Mouse (Mus musculus): Measurements from ENCODE around the gene Taar8a. TPM values are rescaled to one million over a fixed set of nuclear protein-coding genes. Genes with fewer than 3 reads are reported as not detected.
"Not testable (repeated sequence)": the region's sequence is repeated elsewhere in the genome, so short reads cannot be mapped to it uniquely, and the experiment has no call there.

Taar8a gene
- total RNA-seq (2014; fragmentation: Nextera tagmentation) (not detected in 2 replicates), total RNA-seq (2017) (not detected in 2 replicates)

DNA sequence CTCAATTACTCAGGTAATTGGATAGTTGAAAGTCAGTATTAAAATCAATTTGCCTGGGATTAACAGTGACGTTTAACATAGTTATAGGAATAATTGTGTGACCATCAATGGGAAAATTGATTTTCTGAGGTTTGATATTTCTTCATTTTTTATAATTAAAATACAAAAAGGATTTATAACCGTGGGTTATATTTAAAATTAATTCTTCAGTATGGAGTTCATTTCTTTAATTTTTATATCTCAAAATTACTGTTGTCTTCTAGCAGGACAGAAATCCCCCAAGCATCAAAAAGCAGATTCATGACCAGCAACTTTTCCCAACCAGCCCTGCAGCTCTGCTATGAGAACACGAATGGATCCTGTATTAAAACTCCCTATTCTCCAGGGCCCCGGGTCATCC lies at the start of gene Taar8a:
Taar8a (plus strand) TSS at position 301 of the 400 bp plus-strand sequence.
- ATAC-seq (replicated peaks; ENCODE audit: low FRiP score, low TSS enrichment, poor library complexity, severe bottlenecking), result not testable (repeated sequence)

DNA sequence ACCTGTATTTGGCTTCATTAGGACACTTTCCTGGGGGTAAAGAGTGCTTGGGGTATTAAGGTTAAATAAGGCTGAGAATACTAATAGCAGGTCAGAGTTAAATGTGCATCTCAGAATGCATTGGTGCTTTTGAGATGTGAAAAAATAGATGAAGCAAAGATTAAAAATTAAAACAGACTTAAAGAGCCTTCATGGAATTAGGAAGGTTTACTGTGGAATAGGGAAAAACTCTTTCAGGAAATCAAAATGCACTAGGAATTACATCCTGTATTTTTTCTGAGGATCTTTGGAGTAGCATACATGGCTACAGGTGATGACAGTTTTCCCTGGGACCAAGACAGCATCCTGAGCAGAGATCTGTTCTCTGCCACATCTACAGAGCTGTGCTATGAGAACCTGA lies 49.4 kb upstream of the Taar8a start, which contains the start of gene Taar7d:
Taar7d (plus strand) TSS at position 301 of the 400 bp plus-strand sequence.
- no peak for ATAC-seq (replicated peaks; ENCODE audit: low FRiP score, low TSS enrichment, poor library complexity, severe bottlenecking)

DNA sequence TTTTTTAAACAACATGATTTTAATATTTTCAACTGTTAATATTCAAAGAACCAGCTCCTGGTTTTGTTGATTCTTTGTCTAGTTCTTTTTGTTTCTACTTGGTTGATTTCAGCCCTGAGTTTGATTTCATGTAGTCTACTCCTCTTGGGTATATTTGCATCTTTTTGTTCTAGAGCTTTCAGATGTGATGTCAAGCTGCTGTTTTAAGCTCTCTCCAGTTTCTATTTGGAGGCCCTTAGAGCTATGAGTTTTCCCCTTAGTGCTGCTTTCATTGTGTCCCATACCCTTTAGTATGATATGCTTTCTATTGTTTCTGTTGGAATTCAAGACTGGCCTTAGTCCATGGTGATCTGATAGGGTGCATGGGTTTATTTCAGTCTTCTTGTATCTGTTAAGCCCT lies 45.0 kb upstream of the Taar8a start:
- ATAC-seq (replicated peaks; ENCODE audit: low FRiP score, low TSS enrichment, poor library complexity, severe bottlenecking), result no peak

DNA sequence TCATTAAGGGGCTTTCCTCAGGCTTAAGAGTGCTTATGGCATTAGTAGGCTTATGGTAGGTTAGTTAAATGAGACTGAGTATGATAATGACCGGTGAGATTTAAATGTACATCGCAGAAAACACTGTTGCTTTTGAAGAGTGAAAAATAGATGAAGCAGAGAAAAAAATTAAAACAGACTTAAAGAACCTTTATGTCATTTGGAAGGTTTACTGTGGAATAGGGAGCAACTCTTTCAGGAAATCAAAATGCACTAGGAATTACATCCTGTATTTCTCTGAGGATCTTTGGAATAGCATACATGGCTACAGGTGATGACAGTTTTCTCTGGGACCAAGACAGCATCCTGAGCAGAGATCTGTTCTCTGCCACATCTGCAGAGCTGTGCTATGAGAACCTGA lies 39.0 kb upstream of the Taar8a start, which contains the start of gene Taar7e:
Taar7e (plus strand) TSS at position 301 of the 400 bp plus-strand sequence.
- ATAC-seq (replicated peaks; ENCODE audit: low FRiP score, low TSS enrichment, poor library complexity, severe bottlenecking), result no peak

DNA sequence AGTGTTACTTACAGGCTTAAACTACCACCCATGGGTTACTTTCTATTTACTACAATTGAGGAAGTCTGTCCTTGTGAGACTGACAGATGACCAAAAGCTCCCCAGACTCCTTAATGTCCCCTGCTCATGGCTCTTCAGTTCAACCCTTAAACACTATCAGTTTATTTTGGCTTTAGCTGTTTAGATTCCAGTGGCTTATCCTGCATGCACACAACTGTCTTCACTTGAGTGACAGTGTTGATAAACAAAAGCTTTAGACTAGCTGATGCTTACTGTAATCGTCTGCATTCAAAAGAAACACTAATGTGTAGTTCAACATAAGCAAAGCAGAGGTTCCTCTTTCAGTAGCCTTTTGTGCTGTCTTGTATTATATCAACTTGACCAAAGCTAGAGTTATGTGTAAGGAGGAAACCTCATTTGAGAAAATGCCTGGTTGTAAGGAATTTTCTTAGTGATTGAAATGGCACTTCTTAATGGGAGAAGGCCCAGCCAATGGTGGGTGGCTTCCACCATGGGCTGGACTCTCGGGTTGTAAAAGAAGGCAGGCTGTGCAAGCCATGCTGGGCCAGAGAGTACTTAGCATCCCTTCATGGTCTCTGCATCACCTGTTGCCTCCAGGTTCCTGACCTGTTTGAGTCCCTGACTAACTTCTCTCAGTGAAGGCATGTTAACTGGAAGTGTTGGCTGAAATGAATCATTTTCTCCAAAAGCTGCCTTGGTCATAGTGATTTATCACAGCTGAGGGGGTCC lies 36.0 kb upstream of the Taar8a start:
- ATAC-seq (replicated peaks; ENCODE audit: low FRiP score, low TSS enrichment, poor library complexity, severe bottlenecking), result peak; percentile 98

DNA sequence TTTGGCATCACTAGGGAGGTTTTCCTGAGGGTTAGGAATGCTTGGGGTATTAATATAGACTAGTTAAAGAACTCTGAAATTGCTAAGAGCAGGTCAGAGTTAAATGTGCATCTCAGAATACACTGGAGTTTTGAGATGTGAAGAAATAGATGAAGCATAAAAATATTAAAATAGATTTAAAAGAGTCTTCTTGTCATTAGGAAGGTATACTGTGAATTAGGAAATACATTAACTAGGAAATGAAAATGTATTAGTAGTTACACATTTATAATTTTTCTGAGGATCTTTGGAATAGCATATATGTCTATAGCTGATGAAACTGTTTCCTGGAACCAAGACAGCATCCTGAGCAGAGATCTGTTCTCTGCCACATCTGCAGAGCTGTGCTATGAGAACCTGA lies 27.1 kb upstream of the Taar8a start, which contains the start of gene Taar7f:
Taar7f (plus strand) TSS at position 301 of the 400 bp plus-strand sequence.
- ATAC-seq (replicated peaks; ENCODE audit: low FRiP score, low TSS enrichment, poor library complexity, severe bottlenecking), result no peak

DNA sequence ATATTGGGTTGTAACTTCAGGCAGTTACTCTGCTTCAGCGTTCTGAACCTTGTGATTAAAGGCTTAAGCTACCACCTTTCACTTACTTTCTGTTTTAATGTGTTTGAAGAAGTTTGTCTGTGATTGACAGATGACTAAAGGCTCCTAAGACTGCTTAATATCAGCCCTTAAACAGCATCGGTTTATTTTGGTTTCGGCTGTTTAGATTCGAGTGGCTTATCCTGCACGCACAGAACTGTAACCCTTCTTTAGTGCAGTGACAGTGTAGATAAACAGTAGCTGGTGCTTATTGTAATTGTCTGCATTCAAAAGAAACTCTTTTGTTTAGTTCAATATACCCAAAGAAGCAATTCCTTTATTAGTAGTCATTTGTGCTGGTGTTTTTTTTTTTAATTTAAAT lies 24.3 kb upstream of the Taar8a start:
- peak; percentile 98 for ATAC-seq (replicated peaks; ENCODE audit: low FRiP score, low TSS enrichment, poor library complexity, severe bottlenecking)

DNA sequence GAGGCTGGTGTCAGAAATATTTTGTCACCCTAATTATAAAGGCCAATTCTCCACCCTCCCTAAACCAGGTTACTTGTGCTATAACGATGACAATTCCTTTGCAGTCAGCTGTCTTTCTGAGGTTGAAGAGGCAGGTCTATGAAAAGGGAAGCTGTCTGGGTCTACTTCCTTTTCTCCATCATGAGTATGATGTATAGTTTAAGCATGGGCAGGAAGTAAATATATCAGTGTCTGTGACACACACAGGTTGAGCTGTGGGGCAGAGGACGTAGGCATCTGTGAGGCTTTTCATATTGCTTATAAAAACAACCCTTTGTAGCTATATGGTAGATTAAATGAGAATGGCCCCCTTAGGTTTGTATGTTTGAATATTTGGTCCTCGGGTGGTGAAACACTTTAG lies 17.3 kb upstream of the Taar8a start:
- no peak for ATAC-seq (replicated peaks; ENCODE audit: low FRiP score, low TSS enrichment, poor library complexity, severe bottlenecking)

DNA sequence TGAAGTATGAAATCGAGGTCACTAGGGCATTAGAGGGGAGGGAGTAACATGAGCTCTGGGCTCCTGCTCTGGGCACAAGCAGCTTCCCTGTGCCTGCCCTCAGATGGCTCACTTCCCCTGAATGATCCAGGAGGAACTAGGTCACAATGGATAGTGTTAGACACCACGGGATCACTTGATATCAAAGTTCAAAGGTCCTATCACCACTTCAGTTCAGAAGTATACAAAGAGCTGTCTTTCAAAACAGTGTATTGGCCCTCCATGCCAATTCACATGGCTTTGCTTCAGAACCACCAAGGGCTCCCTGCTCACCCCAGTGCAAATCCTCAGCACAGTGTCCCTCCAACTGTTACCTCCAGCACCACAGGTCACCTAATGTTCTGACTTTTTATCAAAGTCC lies 1.5 kb upstream of the Taar8a start:
- ATAC-seq (replicated peaks; ENCODE audit: low FRiP score, low TSS enrichment, poor library complexity, severe bottlenecking), result not testable (repeated sequence)

DNA sequence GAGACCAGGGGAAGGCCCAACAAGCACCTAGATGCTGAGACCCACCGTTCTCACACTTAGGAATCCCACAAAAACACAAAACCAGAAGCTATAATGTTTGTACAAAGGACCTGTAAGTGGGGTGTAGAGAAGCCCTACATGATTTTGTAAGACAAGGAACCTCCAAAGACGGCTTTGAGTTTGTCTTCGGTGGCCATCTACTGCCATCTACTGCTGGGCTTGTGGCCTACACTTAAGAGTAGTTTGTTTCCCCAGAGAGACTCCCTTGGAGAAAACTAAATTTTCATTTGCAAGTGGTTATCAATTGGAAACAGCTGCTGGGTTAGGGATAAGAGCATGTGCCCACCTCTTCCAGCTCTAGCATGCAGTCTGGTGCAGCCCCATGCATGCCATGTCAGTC lies 3.9 kb downstream of the Taar8a start:
- ATAC-seq (replicated peaks; ENCODE audit: low FRiP score, low TSS enrichment, poor library complexity, severe bottlenecking), result peak; percentile 91

DNA sequence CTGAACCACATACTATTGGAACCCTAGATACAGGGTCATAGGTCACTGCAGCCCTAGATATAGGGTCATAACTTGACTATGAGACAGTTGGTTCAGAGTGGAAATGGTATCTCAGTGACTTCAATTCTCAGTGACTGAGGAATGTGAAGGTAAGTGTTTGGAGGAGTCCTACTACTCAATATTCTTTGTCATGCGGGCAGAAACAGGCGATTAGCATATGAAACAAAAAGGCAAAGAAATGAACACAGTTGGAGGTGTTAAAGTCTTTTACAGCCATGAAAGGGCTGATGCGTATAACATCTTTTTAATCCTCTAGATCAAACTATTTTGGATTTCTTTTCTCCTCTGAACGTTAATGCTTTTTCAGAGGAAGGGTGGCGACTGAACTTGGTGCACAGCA lies 9.6 kb downstream of the Taar8a start:
- ATAC-seq (replicated peaks; ENCODE audit: low FRiP score, low TSS enrichment, poor library complexity, severe bottlenecking), result no peak

DNA sequence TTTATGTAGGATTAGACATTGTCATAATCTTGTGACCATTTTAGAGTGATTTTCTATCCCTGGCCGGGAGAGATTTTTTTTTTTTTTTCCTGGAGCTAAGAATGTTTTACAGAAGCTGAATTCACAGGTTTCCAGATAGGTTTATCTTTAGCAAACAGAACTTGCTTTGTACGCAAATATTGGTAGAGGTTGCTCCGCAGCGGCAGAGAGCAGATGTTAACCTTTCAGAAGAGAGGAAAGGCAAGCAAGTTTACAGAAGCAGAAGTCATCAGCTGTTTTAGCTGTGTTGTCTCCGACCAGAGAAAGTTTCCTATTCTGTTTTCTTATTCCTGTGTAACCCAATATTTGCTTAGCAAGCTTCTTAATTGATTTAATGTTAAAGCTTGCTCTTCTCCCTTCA lies 10.3 kb downstream of the Taar8a start:
- ATAC-seq (replicated peaks; ENCODE audit: low FRiP score, low TSS enrichment, poor library complexity, severe bottlenecking), result no peak

DNA sequence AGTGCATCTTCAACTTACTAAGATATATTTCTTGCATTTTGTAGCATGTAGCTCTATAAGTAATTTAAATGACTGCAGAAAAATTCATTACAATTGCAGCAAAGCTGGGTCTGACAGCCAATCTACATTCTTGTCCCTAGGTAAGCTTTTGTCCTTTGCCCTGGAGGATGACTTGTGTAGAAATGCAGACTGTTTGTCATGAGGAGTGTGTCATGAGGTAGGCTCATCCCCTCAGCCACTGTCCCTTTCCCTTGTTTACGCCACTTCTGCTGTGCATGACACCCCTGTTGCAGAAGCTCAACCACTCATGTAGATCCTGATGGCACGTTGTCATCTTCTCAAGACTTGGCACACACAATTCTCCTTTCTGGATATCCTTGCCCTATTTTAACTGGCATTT lies 10.9 kb downstream of the Taar8a start:
- ATAC-seq (replicated peaks; ENCODE audit: low FRiP score, low TSS enrichment, poor library complexity, severe bottlenecking), result no peak

DNA sequence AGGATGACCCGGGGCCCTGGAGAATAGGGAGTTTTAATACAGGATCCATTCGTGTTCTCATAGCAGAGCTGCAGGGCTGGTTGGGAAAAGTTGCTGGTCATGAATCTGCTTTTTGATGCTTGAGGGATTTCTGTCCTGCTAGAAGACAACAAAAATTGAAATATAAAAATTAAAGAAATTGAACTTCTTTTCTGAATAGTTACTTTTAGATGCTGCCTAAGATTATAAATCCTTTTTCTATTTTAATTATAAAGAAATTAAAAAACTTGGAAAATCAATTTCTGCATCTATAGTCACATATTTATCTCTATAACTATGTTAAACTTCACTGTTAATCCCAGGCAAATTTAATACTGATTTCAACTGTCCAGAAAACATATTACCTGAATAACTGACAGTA lies 15.9 kb downstream of the Taar8a start, which contains the start of gene Taar8b:
Taar8b (minus strand) TSS at position 101 of the 400 bp plus-strand sequence.
- ATAC-seq (replicated peaks; ENCODE audit: low FRiP score, low TSS enrichment, poor library complexity, severe bottlenecking), result no peak

DNA sequence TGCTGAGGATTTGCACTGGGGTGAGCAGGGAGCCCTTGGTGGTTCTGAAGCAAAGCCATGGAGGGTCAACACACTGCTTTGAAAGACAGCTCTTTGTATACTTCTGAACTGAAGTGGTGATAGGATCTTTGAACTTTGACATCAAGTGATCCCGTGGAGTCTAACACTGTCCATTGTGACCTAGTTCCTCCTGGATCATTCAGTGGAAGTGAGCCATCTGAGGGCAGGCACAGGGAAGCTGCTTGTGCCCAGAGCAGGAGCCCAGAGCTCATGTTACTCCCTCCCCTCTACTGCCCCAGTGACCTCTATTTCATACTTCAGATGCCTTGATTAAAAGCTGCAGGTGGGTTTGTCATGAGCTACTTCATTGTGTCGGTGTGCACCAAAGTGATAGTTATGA lies 20.7 kb downstream of the Taar8a start:
- ATAC-seq (replicated peaks; ENCODE audit: low FRiP score, low TSS enrichment, poor library complexity, severe bottlenecking), result not testable (repeated sequence)

DNA sequence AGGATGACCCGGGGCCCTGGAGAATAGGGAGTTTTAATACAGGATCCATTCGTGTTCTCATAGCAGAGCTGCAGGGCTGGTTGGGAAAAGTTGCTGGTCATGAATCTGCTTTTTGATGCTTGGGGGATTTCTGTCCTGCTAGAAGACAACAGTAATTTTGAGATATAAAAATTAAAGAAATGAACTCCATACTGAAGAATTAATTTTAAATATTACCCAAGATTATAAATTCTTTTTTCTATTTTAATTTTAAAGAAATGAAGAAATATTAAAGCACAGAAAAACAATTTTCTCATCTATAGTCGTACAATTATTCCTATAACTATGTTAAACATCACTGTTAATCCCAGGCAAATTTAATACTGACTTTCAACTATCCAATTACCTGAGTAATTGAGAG lies 25.5 kb downstream of the Taar8a start, which contains the start of gene Taar8c:
Taar8c (minus strand) TSS at position 101 of the 400 bp plus-strand sequence.
- not testable (repeated sequence) for ATAC-seq (replicated peaks; ENCODE audit: low FRiP score, low TSS enrichment, poor library complexity, severe bottlenecking)

DNA sequence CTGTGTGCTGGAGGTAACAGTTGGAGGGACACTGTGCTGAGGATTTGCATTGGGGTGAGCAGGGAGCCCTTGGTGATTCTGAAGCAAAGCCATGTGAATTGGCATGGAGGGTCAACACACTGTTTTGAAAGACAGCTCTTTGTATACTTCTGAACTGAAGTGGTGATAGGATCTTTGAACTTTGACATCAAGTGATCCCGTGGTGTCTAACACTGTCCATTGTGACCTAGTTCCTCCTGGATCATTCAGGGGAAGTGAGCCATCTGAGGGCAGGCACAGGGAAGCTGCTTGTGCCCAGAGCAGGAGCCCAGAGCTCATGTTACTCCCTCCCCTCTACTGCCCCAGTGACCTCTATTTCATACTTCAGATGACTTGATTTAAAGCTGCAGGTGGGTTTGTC lies 27.0 kb downstream of the Taar8a start:
- not testable (repeated sequence) for ATAC-seq (replicated peaks; ENCODE audit: low FRiP score, low TSS enrichment, poor library complexity, severe bottlenecking)

DNA sequence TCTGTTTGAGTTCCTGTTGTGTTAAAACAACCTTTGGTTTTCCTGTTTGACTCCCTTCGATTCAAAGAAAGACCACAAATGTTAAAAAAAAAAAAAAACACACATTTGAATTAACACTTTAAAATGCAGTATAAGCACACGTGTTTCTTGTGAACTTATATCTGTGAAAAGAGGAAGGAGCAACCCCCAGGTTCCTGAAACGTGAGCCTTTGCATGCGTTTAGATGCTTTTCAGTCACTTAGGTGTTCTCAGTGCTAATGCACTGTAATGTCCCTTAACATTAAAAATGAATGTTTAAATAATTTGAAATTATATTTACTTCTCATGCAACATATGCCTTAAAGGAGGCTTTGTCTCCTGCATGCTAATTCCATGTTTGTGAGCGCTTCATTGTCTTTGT lies 31.4 kb downstream of the Taar8a start:
- ATAC-seq (replicated peaks; ENCODE audit: low FRiP score, low TSS enrichment, poor library complexity, severe bottlenecking), result no peak

DNA sequence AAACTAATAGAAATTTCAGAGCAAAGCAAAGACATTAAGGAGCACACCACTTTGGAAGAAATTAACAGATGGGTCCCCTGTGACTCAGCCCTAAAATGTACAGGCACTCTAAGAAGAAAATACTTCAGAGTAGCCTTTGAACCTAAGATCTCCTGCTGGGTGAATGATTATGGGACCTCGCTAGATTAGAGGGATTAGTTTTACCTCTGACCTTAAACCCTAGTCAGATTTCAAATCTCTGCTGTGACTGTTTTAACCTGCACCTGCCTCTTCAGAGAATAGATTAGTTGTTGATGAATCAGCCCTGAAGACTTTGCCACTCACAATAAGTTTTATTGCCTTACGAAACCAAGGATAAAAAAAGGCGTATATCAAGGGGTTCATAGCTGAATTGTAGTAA lies 31.9 kb downstream of the Taar8a start:
- ATAC-seq (replicated peaks; ENCODE audit: low FRiP score, low TSS enrichment, poor library complexity, severe bottlenecking), result no peak

DNA sequence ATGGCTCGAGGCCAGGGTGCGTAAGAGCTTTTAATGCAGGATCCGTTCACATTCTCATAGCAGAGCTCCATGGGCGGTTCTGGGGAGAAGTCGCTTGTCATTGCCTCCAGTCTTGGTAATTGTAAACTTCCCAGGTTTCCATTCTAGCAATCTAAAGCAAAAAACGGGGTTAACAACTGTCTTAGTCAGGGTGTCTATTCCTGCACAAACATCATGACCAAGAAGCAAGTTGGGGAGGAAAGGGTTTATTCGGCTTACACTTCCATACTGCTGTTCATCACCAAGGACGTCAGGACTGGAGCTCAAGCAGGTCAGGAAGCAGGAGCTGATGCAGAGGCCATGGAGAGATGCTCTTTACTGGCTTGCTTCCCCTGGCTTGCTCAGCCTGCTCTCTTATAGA lies 33.1 kb downstream of the Taar8a start, which contains the start of gene Taar9:
Taar9 (minus strand) TSS at position 101 of the 400 bp plus-strand sequence.
- not testable (repeated sequence) for ATAC-seq (replicated peaks; ENCODE audit: low FRiP score, low TSS enrichment, poor library complexity, severe bottlenecking)

Measured in megakaryocyte-erythroid progenitor cell, adult 5-6 weeks (primary cell).